23 mouse cellular contexts compared by ENCODE assay signal in the genomic region with DNA sequence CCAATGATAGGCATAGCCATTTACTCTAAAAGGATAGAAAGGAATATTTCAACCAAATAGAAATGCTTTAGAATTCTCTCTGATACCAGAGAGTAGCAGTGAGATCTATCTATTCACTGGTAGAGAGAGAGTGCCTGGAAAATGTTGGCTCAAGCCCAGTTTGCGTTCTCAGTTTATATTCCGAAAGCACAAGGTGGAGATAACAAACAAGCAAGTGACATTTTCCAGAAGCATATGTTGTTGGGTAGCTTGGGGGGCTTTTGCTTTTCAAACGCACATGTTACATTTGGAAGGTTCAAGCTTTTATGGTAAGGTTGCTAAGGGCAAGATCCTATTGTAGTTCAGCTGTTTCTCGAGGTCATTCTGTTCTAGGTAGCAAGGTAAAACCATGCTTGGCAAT.
A peak's percentile ranks its signal among the peaks of the same experiment; 100 is the strongest.
DNase-seq lines count a peak whose midpoint lies in the region; ATAC-seq and TF ChIP-seq lines count a peak whose summit lies in the region.
"Had no signal": no experiment of that assay in that cellular context is flagged by ENCODE, and none has a peak within 500 bp of the region (broad histone marks: within the 10 kb centered on the region; RNA-seq: fewer than 3 reads in every experiment).

No protein-coding gene starts in this region.

- no peak overlapping the region for H3K4me2 ChIP-seq in forebrain, postnatal 0 days (ENCODE audit: low read depth)
- H3K4me2 ChIP-seq in forebrain, embryonic 11.5 days (ENCODE audit: low read depth, low read length, severe bottlenecking) = no peak overlapping the region
- H3K4me2 ChIP-seq in lung, embryonic 14.5 days = no peak overlapping the region
- H3K4me2 ChIP-seq: embryonic facial prominence, embryonic 13.5 days; embryonic facial prominence, embryonic 15.5 days; forebrain, embryonic 15.5 days had no signal

- TF ChIP-seq POLR2A in brain, embryonic 14.5 days (IDR thresholded peaks at IDR 0.05; ENCODE audit: borderline replicate concordance, extremely low read depth, insufficient read depth, insufficient read length, poor library complexity, severe bottlenecking) = no peak

- DNase-seq in forebrain, postnatal 0 days = peak; percentile 9
- no peak for DNase-seq in forebrain, embryonic 11.5 days (ENCODE audit: low spot score)
- DNase-seq in lung, embryonic 14.5 days = peak; percentile 23
- DNase-seq in lung, postnatal 4 days = no peak
- DNase-seq in brain, embryonic 14.5 days (ENCODE audit: low read depth) = peak; percentile 60
- DNase-seq in thymus, postnatal 14 days = no peak
- DNase-seq: adrenal gland, adult 8-10 months; adrenal gland, postnatal 14 days; adrenal gland, postnatal 36 days; cerebellum, adult 11 months; cerebellum, adult 18-20 months; cerebellum, adult 8-10 months; cerebellum, adult 9-11 months; cerebellum, postnatal 14 days; cerebellum, postnatal 36 days; embryo, embryonic 11 days had no signal

- H3K36me3 ChIP-seq in forebrain, postnatal 0 days (ENCODE audit: insufficient read depth) = no peaks in the 10 kb centered on the region
- H3K36me3 ChIP-seq in forebrain, embryonic 11.5 days (ENCODE audit: control insufficient read depth, insufficient read depth, low read length) = no peaks in the 10 kb centered on the region
- H3K36me3 ChIP-seq in lung, embryonic 14.5 days (ENCODE audit: insufficient read depth) = no peaks in the 10 kb centered on the region
- H3K36me3 ChIP-seq: embryonic facial prominence, embryonic 13.5 days; embryonic facial prominence, embryonic 15.5 days; forebrain, embryonic 10.5 days; forebrain, embryonic 15.5 days had no signal

- no peak for TF ChIP-seq CTCF in forebrain, postnatal 0 days (IDR thresholded peaks at IDR 0.05; ENCODE audit: low read depth)
- no peak for TF ChIP-seq CTCF in lung, embryonic 14.5 days (IDR thresholded peaks at IDR 0.05; ENCODE audit: low read depth)
- no peak for TF ChIP-seq CTCF in brain, embryonic 14.5 days (IDR thresholded peaks at IDR 0.05; ENCODE audit: borderline replicate concordance, extremely low read depth, insufficient read depth, insufficient read length)

- WGBS in forebrain, postnatal 0 days = 62% methylated on average over 4 of the region's 4 CpGs
- 89% methylated on average over 4 of the region's 4 CpGs for WGBS in forebrain, embryonic 11.5 days
- WGBS in lung, embryonic 14.5 days = 56% methylated on average over 4 of the region's 4 CpGs

- H3K9ac ChIP-seq in forebrain, postnatal 0 days = no peak overlapping the region
- H3K9ac ChIP-seq in forebrain, embryonic 11.5 days (ENCODE audit: low read length) = no peak overlapping the region
- H3K9ac ChIP-seq in lung, embryonic 14.5 days = no peak overlapping the region
- H3K9ac ChIP-seq: embryonic facial prominence, embryonic 13.5 days; embryonic facial prominence, embryonic 15.5 days; forebrain, embryonic 15.5 days had no signal

- no peak overlapping the region for H3K4me3 ChIP-seq in forebrain, postnatal 0 days (ENCODE audit: low read depth, low read length)
- H3K4me3 ChIP-seq in forebrain, embryonic 11.5 days (ENCODE audit: low read depth, low read length) = no peak overlapping the region
- no peak overlapping the region for H3K4me3 ChIP-seq in lung, embryonic 14.5 days (ENCODE audit: low read depth, low read length)
- H3K4me3 ChIP-seq: embryonic facial prominence, embryonic 13.5 days; embryonic facial prominence, embryonic 15.5 days; erythroblast, embryonic 14.5 days; forebrain, embryonic 10.5 days; forebrain, embryonic 15.5 days had no signal

- no peaks in the 10 kb centered on the region for H3K27me3 ChIP-seq in forebrain, postnatal 0 days (ENCODE audit: insufficient read depth, low read length)
- H3K27me3 ChIP-seq in forebrain, embryonic 11.5 days (ENCODE audit: control insufficient read depth, insufficient read depth, low read length) = no peaks in the 10 kb centered on the region
- H3K27me3 ChIP-seq in lung, embryonic 14.5 days (ENCODE audit: insufficient read depth, low read length) = no peaks in the 10 kb centered on the region
- H3K27me3 ChIP-seq: embryonic facial prominence, embryonic 13.5 days; embryonic facial prominence, embryonic 15.5 days; forebrain, embryonic 15.5 days; Patski had no signal

- ATAC-seq in forebrain, postnatal 0 days = no peak
- no peak for ATAC-seq in forebrain, embryonic 11.5 days (replicated peaks; ENCODE audit: low FRiP score)
- no peak for ATAC-seq in lung, embryonic 14.5 days (ENCODE audit: insufficient read depth)
- ATAC-seq: activated CD4-positive, CD25-positive, alpha-beta regulatory T cell, adult 4 months; forebrain, embryonic 15.5 days; Patski had no signal

- H3K27ac ChIP-seq in forebrain, postnatal 0 days (ENCODE audit: low read depth, low read length) = no peak overlapping the region
- H3K27ac ChIP-seq in forebrain, embryonic 11.5 days (ENCODE audit: low read depth, low read length) = no peak overlapping the region
- no peak overlapping the region for H3K27ac ChIP-seq in lung, embryonic 14.5 days (ENCODE audit: low read depth)
- H3K27ac ChIP-seq: embryonic facial prominence, embryonic 13.5 days; embryonic facial prominence, embryonic 15.5 days; forebrain, embryonic 10.5 days; forebrain, embryonic 15.5 days had no signal

- H3K9me3 ChIP-seq in forebrain, postnatal 0 days (ENCODE audit: low read length) = no peaks in the 10 kb centered on the region
- no peaks in the 10 kb centered on the region for H3K9me3 ChIP-seq in forebrain, embryonic 11.5 days (ENCODE audit: control insufficient read depth, low read length)
- no peaks in the 10 kb centered on the region for H3K9me3 ChIP-seq in lung, embryonic 14.5 days (ENCODE audit: low read depth, low read length)
- H3K9me3 ChIP-seq: embryonic facial prominence, embryonic 13.5 days; embryonic facial prominence, embryonic 15.5 days; forebrain, embryonic 10.5 days; forebrain, embryonic 15.5 days had no signal

- H3K4me1 ChIP-seq in forebrain, postnatal 0 days (ENCODE audit: insufficient read depth) = no peaks in the 10 kb centered on the region
- no peaks in the 10 kb centered on the region for H3K4me1 ChIP-seq in forebrain, embryonic 11.5 days (replicated peaks; ENCODE audit: control insufficient read depth, insufficient read depth, low read length)
- no peaks in the 10 kb centered on the region for H3K4me1 ChIP-seq in lung, embryonic 14.5 days (ENCODE audit: insufficient read depth)
- H3K4me1 ChIP-seq: embryonic facial prominence, embryonic 15.5 days; forebrain, embryonic 10.5 days; forebrain, embryonic 15.5 days had no signal

Comparison
In these comparisons a context has a peak if more than half of its experiments do, and no peak if none do; other contexts are left out.
1. DNase-seq: peak in forebrain, postnatal 0 days (single experiment), lung, embryonic 14.5 days (single experiment) and brain, embryonic 14.5 days (single experiment); none in forebrain, embryonic 11.5 days (single experiment), lung, postnatal 4 days (0 of 2) and thymus, postnatal 14 days (single experiment).